Mouse (Mus musculus): Measurements from ENCODE around the gene Mgat5. TPM values are rescaled to one million over a fixed set of nuclear protein-coding genes. Genes with fewer than 3 reads are reported as not detected.

Mgat5 gene
- polyA plus RNA-seq, 1 experiment, result 2.2 TPM

DNA sequence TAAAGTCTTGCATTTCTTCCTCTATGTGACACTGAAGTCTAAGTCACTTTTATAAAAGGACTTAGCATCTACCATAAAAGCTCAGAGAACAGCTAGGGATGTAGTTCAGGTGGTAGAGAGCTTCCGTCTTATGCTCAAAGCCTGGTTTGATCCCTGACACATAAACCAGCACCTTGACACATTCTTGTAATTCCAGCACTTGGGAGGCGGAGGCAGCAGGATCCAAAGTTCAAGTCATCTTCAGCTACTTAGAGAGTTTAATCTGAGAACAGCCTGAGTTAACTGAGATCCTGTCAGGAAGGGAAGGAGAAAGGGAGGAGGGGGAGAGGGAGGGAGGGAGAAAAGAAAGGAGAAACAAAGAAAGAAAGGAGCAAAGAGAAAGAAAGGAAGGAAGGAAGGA is 5.6 kb upstream of the Mgat5 start:
- H3K27me3 ChIP-seq (ENCODE audit: control insufficient read depth, insufficient read depth, insufficient read length), result no peaks in the 10 kb centered on the region
- H3K4me3 ChIP-seq, result no peak overlapping the region
- TF ChIP-seq POLR2AphosphoS2 (IDR thresholded peaks at IDR 0.05; ENCODE audit: insufficient read length, low read depth) (no peak), MAX (IDR thresholded peaks at IDR 0.05; ENCODE audit: low read depth) (no peak), MYOD1 (IDR thresholded peaks at IDR 0.05; ENCODE audit: control insufficient read depth in 1 of 3, insufficient read length in 2 of 3, low read depth in 2 of 3) (no peak), MYOG (IDR thresholded peaks at IDR 0.05; ENCODE audit: control insufficient read depth in 1 of 3, insufficient read depth in 1 of 3, insufficient read length in 2 of 3, low read depth in 2 of 3) (no peak), REST (IDR thresholded peaks at IDR 0.05; ENCODE audit: insufficient read depth, insufficient read length) (no peak), TCF12 (IDR thresholded peaks at IDR 0.05; ENCODE audit: insufficient read depth, poor library complexity, severe bottlenecking) (no peak), SRF (IDR thresholded peaks at IDR 0.05; ENCODE audit: control insufficient read depth, insufficient read length, low read depth) (no peak), E2F4 (IDR thresholded peaks at IDR 0.05; ENCODE audit: insufficient read depth) (no peak), POLR2A (IDR thresholded peaks at IDR 0.05; ENCODE audit: insufficient read length, low read depth) (no peak), TCF3 (IDR thresholded peaks at IDR 0.05; ENCODE audit: insufficient read length, low read depth) (no peak), CEBPB (IDR thresholded peaks at IDR 0.05; ENCODE audit: insufficient read depth, poor library complexity, severe bottlenecking) (no peak), USF1 (IDR thresholded peaks at IDR 0.05; ENCODE audit: low read depth) (no peak)
- H3ac ChIP-seq (ENCODE audit: control insufficient read depth, insufficient read length), result no peak overlapping the region
- H3K79me2 ChIP-seq (ENCODE audit: control insufficient read depth, insufficient read depth), result no peaks in the 10 kb centered on the region
- H3K36me3 ChIP-seq (ENCODE audit: control insufficient read depth, insufficient read depth), result no peaks in the 10 kb centered on the region
- H3K4me2 ChIP-seq (ENCODE audit: low read depth), result no peak overlapping the region

DNA sequence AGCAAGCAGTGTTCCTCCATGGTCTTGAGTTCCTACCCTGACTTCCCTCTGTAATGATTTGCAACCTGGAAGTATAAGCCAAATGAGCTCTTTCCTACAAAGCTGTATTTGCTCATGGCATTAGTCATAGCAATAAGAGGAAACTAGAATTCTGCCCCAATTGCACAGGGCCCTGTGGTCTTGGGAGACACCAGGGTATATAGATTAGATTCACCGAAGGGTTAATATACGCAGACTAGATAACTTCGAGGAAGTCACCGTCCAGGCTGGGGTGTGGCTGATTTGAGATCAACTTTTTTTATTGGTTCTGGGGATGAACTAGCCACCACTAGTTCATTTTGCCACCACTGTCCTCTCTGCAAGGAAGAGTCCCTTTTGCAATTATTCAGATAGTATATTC is 2.5 kb upstream of the Mgat5 start:
- no peak overlapping the region for H3K4me3 ChIP-seq
- H3K79me2 ChIP-seq (ENCODE audit: control insufficient read depth, insufficient read depth), result no peaks in the 10 kb centered on the region
- no peak overlapping the region for H3ac ChIP-seq (ENCODE audit: control insufficient read depth, insufficient read length)
- H3K4me2 ChIP-seq (ENCODE audit: low read depth), result no peak overlapping the region
- TF ChIP-seq MYOG (IDR thresholded peaks at IDR 0.05; ENCODE audit: control insufficient read depth in 1 of 3, insufficient read depth in 1 of 3, insufficient read length in 2 of 3, low read depth in 2 of 3) (no peak), USF1 (IDR thresholded peaks at IDR 0.05; ENCODE audit: low read depth) (no peak), SRF (IDR thresholded peaks at IDR 0.05; ENCODE audit: control insufficient read depth, insufficient read length, low read depth) (no peak), POLR2A (IDR thresholded peaks at IDR 0.05; ENCODE audit: insufficient read length, low read depth) (no peak), CEBPB (IDR thresholded peaks at IDR 0.05; ENCODE audit: insufficient read depth, poor library complexity, severe bottlenecking) (no peak), TCF3 (IDR thresholded peaks at IDR 0.05; ENCODE audit: insufficient read length, low read depth) (no peak), E2F4 (IDR thresholded peaks at IDR 0.05; ENCODE audit: insufficient read depth) (no peak), MAX (IDR thresholded peaks at IDR 0.05; ENCODE audit: low read depth) (no peak), REST (IDR thresholded peaks at IDR 0.05; ENCODE audit: insufficient read depth, insufficient read length) (no peak), MYOD1 (IDR thresholded peaks at IDR 0.05; ENCODE audit: control insufficient read depth in 1 of 3, insufficient read length in 2 of 3, low read depth in 2 of 3) (no peak), POLR2AphosphoS2 (IDR thresholded peaks at IDR 0.05; ENCODE audit: insufficient read length, low read depth) (no peak), TCF12 (IDR thresholded peaks at IDR 0.05; ENCODE audit: insufficient read depth, poor library complexity, severe bottlenecking) (no peak)
- H3K27me3 ChIP-seq (ENCODE audit: control insufficient read depth, insufficient read depth, insufficient read length), result no peaks in the 10 kb centered on the region
- no peaks in the 10 kb centered on the region for H3K36me3 ChIP-seq (ENCODE audit: control insufficient read depth, insufficient read depth)

DNA sequence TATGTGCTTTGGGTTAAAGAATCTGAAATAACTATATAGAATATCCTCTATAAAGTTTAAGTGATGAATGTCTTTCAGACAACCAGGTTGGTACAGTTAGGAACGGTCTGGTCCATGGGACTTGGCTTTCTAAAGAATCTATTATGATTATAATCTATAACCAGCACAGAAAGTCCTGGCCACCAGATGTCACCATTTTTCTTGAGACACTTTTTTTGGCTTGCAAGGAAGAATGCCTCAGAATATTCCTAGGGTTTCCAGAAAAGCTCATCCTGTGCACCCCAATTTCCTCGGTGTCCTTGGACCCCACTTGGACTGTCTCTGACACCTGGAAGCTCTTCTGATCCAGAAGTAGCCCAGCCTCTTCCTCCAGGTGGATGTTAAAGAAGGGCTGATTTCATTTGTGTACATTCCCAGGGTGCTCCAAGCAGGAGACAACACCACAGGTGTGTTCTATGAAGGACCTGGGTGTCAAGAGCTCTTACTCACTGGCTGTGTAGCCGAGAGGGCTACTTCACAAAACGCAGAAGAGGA is 1.5 kb upstream of the Mgat5 start:
- Histone ChIP-seq H3ac (ENCODE audit: control insufficient read depth, insufficient read length) (no peak overlapping the region), H3K4me3 (no peak overlapping the region), H3K4me2 (ENCODE audit: low read depth) (peak overlapping the region; percentile 97), H3K27me3 (ENCODE audit: control insufficient read depth, insufficient read depth, insufficient read length) (no peaks in the 10 kb centered on the region), H3K36me3 (ENCODE audit: control insufficient read depth, insufficient read depth) (no peaks in the 10 kb centered on the region), H3K79me2 (ENCODE audit: control insufficient read depth, insufficient read depth) (no peaks in the 10 kb centered on the region)
- no peak for TF ChIP-seq MYOD1 (IDR thresholded peaks at IDR 0.05; ENCODE audit: control insufficient read depth in 1 of 3, insufficient read length in 2 of 3, low read depth in 2 of 3)
- TF ChIP-seq CEBPB (IDR thresholded peaks at IDR 0.05; ENCODE audit: insufficient read depth, poor library complexity, severe bottlenecking), result no peak
- TF ChIP-seq POLR2A (IDR thresholded peaks at IDR 0.05; ENCODE audit: insufficient read length, low read depth), result no peak
- TF ChIP-seq TCF12 (IDR thresholded peaks at IDR 0.05; ENCODE audit: insufficient read depth, poor library complexity, severe bottlenecking), result no peak
- TF ChIP-seq REST (IDR thresholded peaks at IDR 0.05; ENCODE audit: insufficient read depth, insufficient read length), result no peak
- TF ChIP-seq MAX (IDR thresholded peaks at IDR 0.05; ENCODE audit: low read depth), result no peak
- TF ChIP-seq USF1 (IDR thresholded peaks at IDR 0.05; ENCODE audit: low read depth), result no peak
- no peak for TF ChIP-seq POLR2AphosphoS2 (IDR thresholded peaks at IDR 0.05; ENCODE audit: insufficient read length, low read depth)
- TF ChIP-seq MYOG (IDR thresholded peaks at IDR 0.05; ENCODE audit: control insufficient read depth in 1 of 3, insufficient read depth in 1 of 3, insufficient read length in 2 of 3, low read depth in 2 of 3), result no peak
- no peak for TF ChIP-seq SRF (IDR thresholded peaks at IDR 0.05; ENCODE audit: control insufficient read depth, insufficient read length, low read depth)
- no peak for TF ChIP-seq TCF3 (IDR thresholded peaks at IDR 0.05; ENCODE audit: insufficient read length, low read depth)
- TF ChIP-seq E2F4 (IDR thresholded peaks at IDR 0.05; ENCODE audit: insufficient read depth), result no peak

DNA sequence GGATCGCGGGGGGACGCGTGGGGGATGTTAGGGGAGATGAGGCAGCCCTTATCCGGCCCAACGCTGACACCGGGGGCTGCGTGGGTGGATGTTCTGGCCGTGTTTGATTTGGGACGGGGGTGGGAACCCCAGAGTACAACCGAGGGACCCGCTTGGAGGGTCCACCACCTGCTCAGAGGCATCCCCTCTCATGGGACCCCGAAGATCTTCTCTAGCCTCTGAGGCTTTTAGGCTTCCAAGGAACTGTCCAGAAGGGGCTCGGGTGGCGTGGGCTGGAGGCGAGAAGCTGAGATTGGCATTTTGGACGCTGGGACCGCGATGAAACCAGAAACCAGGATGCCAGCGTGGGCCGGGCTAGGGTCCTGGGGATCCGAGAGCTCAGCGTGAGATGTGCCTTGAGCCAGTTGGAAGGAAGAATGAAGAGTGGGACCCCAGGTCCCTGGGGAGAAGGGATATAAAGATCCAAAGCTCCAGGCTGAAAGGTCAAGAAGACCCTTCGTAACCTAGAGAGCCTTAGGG is 745 bp downstream of the Mgat5 start:
- H3K4me2 ChIP-seq (ENCODE audit: low read depth), result peak overlapping the region; percentile 97
- TF ChIP-seq TCF12 (IDR thresholded peaks at IDR 0.05; ENCODE audit: insufficient read depth, poor library complexity, severe bottlenecking) (no peak), MYOD1 (IDR thresholded peaks at IDR 0.05; ENCODE audit: control insufficient read depth in 1 of 3, insufficient read length in 2 of 3, low read depth in 2 of 3) (no peak), REST (IDR thresholded peaks at IDR 0.05; ENCODE audit: insufficient read depth, insufficient read length) (no peak), TCF3 (IDR thresholded peaks at IDR 0.05; ENCODE audit: insufficient read length, low read depth) (no peak), E2F4 (IDR thresholded peaks at IDR 0.05; ENCODE audit: insufficient read depth) (no peak)
- no peaks in the 10 kb centered on the region for H3K79me2 ChIP-seq (ENCODE audit: control insufficient read depth, insufficient read depth)
- H3K36me3 ChIP-seq (ENCODE audit: control insufficient read depth, insufficient read depth), result no peaks in the 10 kb centered on the region
- H3K4me3 ChIP-seq, result peak overlapping the region; percentile 75
- H3ac ChIP-seq (ENCODE audit: control insufficient read depth, insufficient read length), result peak overlapping the region; percentile 41
- no peaks in the 10 kb centered on the region for H3K27me3 ChIP-seq (ENCODE audit: control insufficient read depth, insufficient read depth, insufficient read length)
